Mouse (Mus musculus): Measurements from ENCODE around the gene Rdh7.
A peak's percentile ranks its signal among the peaks of the same experiment; 100 is the strongest.
"Not testable (repeated sequence)": the region's sequence is repeated elsewhere in the genome, so short reads cannot be mapped to it uniquely, and the experiment has no call there.

The Rdh7 gene

GRCm38 (mm10) chr10:127893163-127894022 is 4.8 kb upstream of the Rdh7 start:
- DNase-seq (ENCODE audit: low spot score in 2 of 2): not testable (repeated sequence)

- no peak for DNase-seq (ENCODE audit: low spot score in 2 of 2)
Observed at GRCm38 (mm10) chr10:127891481-127891880, 2.9 kb upstream of the Rdh7 start.

GRCm38 (mm10) chr10:127886971-127887370 is 1.6 kb downstream of the Rdh7 start:
- DNase-seq (ENCODE audit: low spot score in 2 of 2): no peak

GRCm38 (mm10) chr10:127886551-127886950 is 2.1 kb downstream of the Rdh7 start:
- no peak for DNase-seq (ENCODE audit: low spot score in 2 of 2)

GRCm38 (mm10) chr10:127881041-127881440 is 7.6 kb downstream of the Rdh7 start:
- no peak for DNase-seq (ENCODE audit: low spot score in 2 of 2)

GRCm38 (mm10) chr10:127879155-127879688 is 9.4 kb downstream of the Rdh7 start:
- peak in 1 of 2 experiments; percentile 30 for DNase-seq (ENCODE audit: low spot score in 2 of 2)

GRCm38 (mm10) chr10:127878262-127879057 is 10.2 kb downstream of the Rdh7 start:
- no peak for DNase-seq (ENCODE audit: low spot score in 2 of 2)

GRCm38 (mm10) chr10:127877681-127878080 is 10.9 kb downstream of the Rdh7 start:
- DNase-seq (ENCODE audit: low spot score in 2 of 2): no peak

GRCm38 (mm10) chr10:127872484-127872883 is 16.1 kb downstream of the Rdh7 start:
- peak in 1 of 2 experiments; percentile 23 for DNase-seq (ENCODE audit: low spot score in 2 of 2)

GRCm38 (mm10) chr10:127866232-127866631 is 22.4 kb downstream of the Rdh7 start, which contains the start of gene Rdh16f2:
Gene Rdh16f2 (plus strand): TSS chr10:127866474.
- DNase-seq (ENCODE audit: low spot score in 2 of 2): no peak

- no peak for DNase-seq (ENCODE audit: low spot score in 2 of 2)
Observed at GRCm38 (mm10) chr10:127864931-127865330, 23.7 kb downstream of the Rdh7 start.

GRCm38 (mm10) chr10:127856376-127856775 is 32.2 kb downstream of the Rdh7 start:
- peak; percentile 31 to 36 for DNase-seq (ENCODE audit: low spot score in 2 of 2)

- no peak for DNase-seq (ENCODE audit: low spot score in 2 of 2)
Observed at GRCm38 (mm10) chr10:127849628-127850027, 39.0 kb downstream of the Rdh7 start, which contains the start of gene Rdh19. Gene Rdh19 (plus strand): TSS chr10:127849928.

GRCm38 (mm10) chr10:127848089-127848488 is 40.5 kb downstream of the Rdh7 start:
- DNase-seq (ENCODE audit: low spot score in 2 of 2): no peak

- DNase-seq (ENCODE audit: low spot score in 2 of 2): not testable (repeated sequence)
Observed at GRCm38 (mm10) chr10:127845945-127846344, 42.7 kb downstream of the Rdh7 start.

- no peak for DNase-seq (ENCODE audit: low spot score in 2 of 2)
Observed at GRCm38 (mm10) chr10:127840776-127841175, 47.8 kb downstream of the Rdh7 start.

GRCm38 (mm10) chr10:127838539-127838938 is 50.1 kb downstream of the Rdh7 start:
- no peak for DNase-seq (ENCODE audit: low spot score in 2 of 2)

GRCm38 (mm10) chr10:127837793-127838192 is 50.8 kb downstream of the Rdh7 start:
- not testable (repeated sequence) for DNase-seq (ENCODE audit: low spot score in 2 of 2)

- no peak for DNase-seq (ENCODE audit: low spot score in 2 of 2)
Observed at GRCm38 (mm10) chr10:127835292-127835691, 53.3 kb downstream of the Rdh7 start.

GRCm38 (mm10) chr10:127834186-127834585 is 54.4 kb downstream of the Rdh7 start:
- DNase-seq (ENCODE audit: low spot score in 2 of 2): not testable (repeated sequence)

Measured in right cerebral cortex, postnatal 10 days (tissue).